Mouse (Mus musculus): ENCODE measurements at regions not wholly inside any gene's neighbourhood (a gene's known extent, or its start where the extent isn't known, plus 50 kb on each side); places are given as distances from the start of the nearest gene placed in this dataset.
"Not testable (repeated sequence)": the region's sequence is repeated elsewhere in the genome, so short reads cannot be mapped to it uniquely, and the experiment has no call there.

- not testable (repeated sequence) for H3K27ac ChIP-seq; H3K36me3 ChIP-seq; ATAC-seq (ENCODE audit: insufficient read depth, low FRiP score, low read depth); H3K27me3 ChIP-seq (replicated peaks); H3K9ac ChIP-seq; H3K9me3 ChIP-seq; H3K4me1 ChIP-seq; H3K4me2 ChIP-seq; H3K4me3 ChIP-seq (replicated peaks)
- 67% methylated on average over 6 of the region's 6 CpGs for WGBS
These were observed 128.9 kb downstream of the Kap start for GRCm38 (mm10) chr6:133724627-133725026.

- peak overlapping the region; percentile 43 for H3K4me2 ChIP-seq
- H3K4me3 ChIP-seq (replicated peaks); H3K9me3 ChIP-seq; H3K36me3 ChIP-seq; H3K9ac ChIP-seq; ATAC-seq (ENCODE audit: insufficient read depth, low FRiP score, low read depth); H3K4me1 ChIP-seq; H3K27me3 ChIP-seq (replicated peaks); H3K27ac ChIP-seq: not testable (repeated sequence)
- 1% methylated on average over 8 of the region's 8 CpGs for WGBS
These were observed 146.8 kb downstream of the Kap start for GRCm38 (mm10) chr6:133706712-133707111.

- no peaks in the 10 kb centered on the region for H3K4me1 ChIP-seq
- H3K27me3 ChIP-seq (replicated peaks): no peaks in the 10 kb centered on the region
- no peaks in the 10 kb centered on the region for H3K9me3 ChIP-seq
- WGBS: 42% methylated on average over 2 of the region's 2 CpGs
- no peaks in the 10 kb centered on the region for H3K36me3 ChIP-seq
- no peak overlapping the region for H3K4me2 ChIP-seq
- no peak overlapping the region for H3K4me3 ChIP-seq (replicated peaks)
- no peak overlapping the region for H3K9ac ChIP-seq
- no peak overlapping the region for H3K27ac ChIP-seq
- no peak for ATAC-seq (ENCODE audit: insufficient read depth, low FRiP score, low read depth)
These were observed 151.9 kb downstream of the Kap start for GRCm38 (mm10) chr6:133701625-133702024.
